Mouse (Mus musculus): ENCODE measurements at regions not wholly inside any gene's neighbourhood (a gene's known extent, or its start where the extent isn't known, plus 50 kb on each side); places are given as distances from the start of the nearest gene placed in this dataset.

DNA sequence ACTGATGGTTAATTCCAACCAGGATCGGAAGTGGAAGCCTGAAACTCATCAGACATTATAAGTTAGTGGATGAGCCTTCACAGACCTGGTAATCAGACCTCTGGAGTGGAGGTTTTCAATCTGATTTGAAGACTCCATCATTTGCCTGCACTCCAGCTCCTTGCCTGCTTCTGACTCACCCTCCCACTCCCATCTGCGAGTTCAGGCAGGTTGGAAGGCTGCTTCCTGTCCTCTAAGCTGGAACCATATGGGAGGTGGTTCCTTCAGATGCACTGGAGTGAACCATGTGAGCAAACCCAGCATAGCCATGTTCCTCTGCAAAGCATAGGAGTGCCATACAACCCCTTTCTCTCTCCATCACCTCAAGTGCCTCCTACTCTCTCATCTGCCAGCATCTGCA lies 114.6 kb downstream of the Spata19 start:
- TF ChIP-seq CTCF (IDR thresholded peaks at IDR 0.05; ENCODE audit: insufficient read depth, low read length) = no peak
- TF ChIP-seq POLR2A (IDR thresholded peaks at IDR 0.05; ENCODE audit: borderline replicate concordance, extremely low read depth, low read depth, low read length) = no peak
